Mouse (Mus musculus): Measurements from ENCODE around the gene Efhd1.

DNA sequence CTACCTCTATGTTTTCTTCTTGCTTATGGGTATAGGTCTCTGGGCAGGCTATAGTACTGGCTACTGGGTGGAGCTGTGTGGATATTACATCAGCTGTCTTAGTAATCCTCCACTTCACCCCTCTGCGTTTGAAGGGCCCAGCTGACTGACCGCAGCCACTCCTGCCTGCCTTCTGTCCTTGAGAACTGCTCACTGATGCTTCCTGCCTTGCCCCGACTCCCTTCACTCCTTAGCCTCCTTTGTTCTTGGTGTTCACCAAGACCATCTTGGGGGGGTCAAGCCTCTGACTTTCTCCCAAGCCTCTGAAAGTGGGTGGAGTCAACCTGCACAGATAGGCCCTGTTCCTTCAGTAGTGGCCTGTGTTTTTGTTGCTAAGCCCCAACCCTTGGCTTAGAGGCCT is 8.3 kb downstream of the Efhd1 start:
- TF ChIP-seq CTCF (IDR thresholded peaks at IDR 0.05; ENCODE audit: low read depth, low read length) (no peak), POLR2A (IDR thresholded peaks at IDR 0.05; ENCODE audit: extremely low read depth, insufficient read depth, low read length) (no peak)
